Mouse (Mus musculus) CH12.LX (cell line): ENCODE measurements around the gene Slc4a4.

Experiments
- CHD1 ChIP-seq: IDR thresholded peaks from 2 replicates; pipeline ENCODE4 v1.6.1; 2012; ENCODE audit warnings: low read depth, low read length, improper control_type of control experiment, inconsistent platforms
- E2F4 ChIP-seq: IDR thresholded peaks from 2 replicates; pipeline ENCODE4 v1.6.1; 2011; ENCODE audit warnings: low read depth, low read length, improper control_type of control experiment; ENCODE audit not compliant: insufficient replicate concordance
- EP300 ChIP-seq: IDR thresholded peaks from 2 replicates; pipeline ENCODE4 v1.6.1; 2011; ENCODE audit warnings: low read length, improper control_type of control experiment
- GABPA ChIP-seq: IDR thresholded peaks from 2 replicates; pipeline ENCODE4 v1.6.1; 2012; ENCODE audit warnings: low read depth, low read length, improper control_type of control experiment, inconsistent platforms; ENCODE audit not compliant: insufficient replicate concordance
- POLR2A ChIP-seq: IDR thresholded peaks from 2 replicates; pipeline ENCODE4 v1.6.1; 2011; ENCODE audit warnings: low read depth, mild to moderate bottlenecking, improper control_type of control experiment, low read length

DNA sequence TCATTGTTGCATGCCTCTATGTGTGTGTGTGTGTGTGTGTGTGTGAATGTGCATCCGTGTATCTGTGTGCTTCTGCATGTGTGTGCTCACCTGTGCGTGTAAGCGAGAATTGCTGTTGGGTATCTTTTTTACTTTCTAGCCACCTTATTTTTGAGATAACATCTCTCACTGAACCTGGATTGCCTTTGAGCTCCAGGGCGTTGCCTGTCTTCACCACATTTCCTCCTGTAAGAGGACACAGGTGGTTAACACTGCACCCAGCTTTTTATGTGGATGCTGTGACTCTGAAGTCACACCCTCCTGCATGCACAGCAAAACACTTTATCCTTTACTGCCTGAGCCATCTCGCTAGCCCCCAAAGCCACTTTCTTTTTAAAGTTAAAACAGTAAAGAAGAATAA lies 158.2 kb downstream of the Slc4a4 start:
- TF ChIP-seq POLR2A: no peak
- TF ChIP-seq CHD1: no peak
- no peak for TF ChIP-seq E2F4
- TF ChIP-seq EP300: no peak
- TF ChIP-seq GABPA: no peak
